Comparison of ENCODE assay signal across 23 mouse cellular contexts in genomic region chr11:86611991-86612390, GRCm38 (mm10).
"Had no signal": no experiment of that assay in that cellular context is flagged by ENCODE, and none has a peak within 500 bp of the region (broad histone marks: within the 10 kb centered on the region; RNA-seq: fewer than 3 reads in every experiment).

No protein-coding gene starts in this region.

- H3K27ac ChIP-seq: heart, adult 2 months; heart, embryonic 13.5 days; heart, embryonic 15.5 days; hindbrain, embryonic 13.5 days; hindbrain, embryonic 15.5 days; hindbrain, postnatal 0 days; kidney, embryonic 15.5 days; kidney, postnatal 0 days; limb, embryonic 13.5 days had no signal

- ATAC-seq: hindbrain, postnatal 0 days; intestine, embryonic 16.5 days had no signal

- H3K9ac ChIP-seq: heart, embryonic 13.5 days; heart, embryonic 15.5 days; hindbrain, embryonic 13.5 days; hindbrain, embryonic 15.5 days; kidney, embryonic 15.5 days; limb, embryonic 13.5 days had no signal

- H3K36me3 ChIP-seq: limb, embryonic 13.5 days had no signal

- H3K4me2 ChIP-seq: heart, embryonic 11.5 days; heart, embryonic 13.5 days; heart, embryonic 15.5 days; hindbrain, embryonic 13.5 days; hindbrain, embryonic 15.5 days; kidney, embryonic 15.5 days; limb, embryonic 13.5 days had no signal

- DNase-seq: gastrocnemius, postnatal 14 days; gastrocnemius, postnatal 36 days; heart, adult 2 months; heart, postnatal 14 days; heart, postnatal 36 days; kidney, adult 11 months; kidney, adult 2 months; kidney, adult 9 months; kidney, postnatal 14 days; kidney, postnatal 36 days; layer of hippocampus, adult 9-11 months; layer of hippocampus, postnatal 36 days; left cerebral cortex, postnatal 4 days had no signal

- H3K4me1 ChIP-seq: heart, embryonic 13.5 days; heart, embryonic 15.5 days; hindbrain, embryonic 13.5 days; hindbrain, embryonic 15.5 days; kidney, embryonic 15.5 days; limb, embryonic 13.5 days had no signal

- H3K9me3 ChIP-seq: heart, embryonic 13.5 days; heart, embryonic 15.5 days; hindbrain, embryonic 13.5 days; hindbrain, embryonic 15.5 days; kidney, embryonic 15.5 days; limb, embryonic 13.5 days had no signal

- H3K27me3 ChIP-seq: heart, embryonic 13.5 days; heart, embryonic 15.5 days; hindbrain, embryonic 13.5 days; hindbrain, embryonic 15.5 days; kidney, embryonic 15.5 days; limb, embryonic 13.5 days had no signal

- H3K4me3 ChIP-seq: heart, adult 2 months; heart, embryonic 13.5 days; heart, embryonic 15.5 days; hindbrain, embryonic 13.5 days; hindbrain, embryonic 15.5 days; kidney, embryonic 15.5 days; limb, embryonic 13.5 days had no signal
